19 mouse cellular contexts compared by ENCODE assay signal in the genomic region with DNA sequence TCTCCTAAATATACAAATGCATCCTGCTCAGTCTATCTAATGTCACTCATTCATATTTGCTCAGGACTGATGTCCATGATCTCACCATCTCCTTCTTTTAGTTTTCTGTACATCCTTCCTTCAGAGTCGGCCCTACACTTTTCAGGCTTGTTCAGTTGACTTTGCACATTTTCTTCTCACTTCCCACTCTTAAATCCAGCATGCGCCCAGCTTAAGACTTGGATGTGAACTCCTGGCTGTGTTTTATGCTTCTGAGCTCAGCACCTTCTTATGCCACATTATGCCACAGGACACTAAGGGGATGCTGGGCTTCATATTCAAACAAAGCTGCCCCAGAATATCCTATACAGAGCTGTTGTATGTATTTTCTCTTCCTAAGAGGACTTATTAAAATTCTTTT. TPM values are rescaled to one million over a fixed set of nuclear protein-coding genes. Genes with fewer than 3 reads are reported as not detected.
"Had no signal": no experiment of that assay in that cellular context is flagged by ENCODE, and none has a peak within 500 bp of the region (broad histone marks: within the 10 kb centered on the region; RNA-seq: fewer than 3 reads in every experiment).

No protein-coding gene starts in this region.

- H3K4me3 ChIP-seq: midbrain, embryonic 10.5 days; midbrain, embryonic 12.5 days; myocyte; neural tube, embryonic 13.5 days; neural tube, embryonic 15.5 days had no signal

- ATAC-seq: midbrain, embryonic 16.5 days had no signal

- DNase-seq: lung, adult 18-20 months; lung, embryonic 14.5 days; lung, postnatal 10 days; lung, postnatal 4 days; midbrain, embryonic 14.5 days; right cerebral cortex, postnatal 25 days; right cerebral cortex, postnatal 4 days; spleen, adult 18-20 months; thymus, adult 2 months; thymus, postnatal 25 days; thymus, postnatal 4 days had no signal

- H3K9ac ChIP-seq: lung, embryonic 14.5 days; midbrain, embryonic 12.5 days; neural tube, embryonic 13.5 days; neural tube, embryonic 15.5 days had no signal

- H3K9me3 ChIP-seq: midbrain, embryonic 10.5 days; midbrain, embryonic 12.5 days; neural tube, embryonic 13.5 days; neural tube, embryonic 15.5 days had no signal

- H3K4me1 ChIP-seq: midbrain, embryonic 10.5 days; midbrain, embryonic 12.5 days; neural tube, embryonic 13.5 days; neural tube, embryonic 15.5 days had no signal

- H3K27ac ChIP-seq: midbrain, embryonic 10.5 days; midbrain, embryonic 12.5 days; neural tube, embryonic 13.5 days; neural tube, embryonic 15.5 days had no signal

- H3K36me3 ChIP-seq: midbrain, embryonic 10.5 days; midbrain, embryonic 12.5 days; neural tube, embryonic 13.5 days; neural tube, embryonic 15.5 days had no signal

- H3K4me2 ChIP-seq: lung, embryonic 14.5 days; midbrain, embryonic 12.5 days; neural tube, embryonic 13.5 days; neural tube, embryonic 15.5 days had no signal

- H3K27me3 ChIP-seq: midbrain, embryonic 12.5 days; neural tube, embryonic 13.5 days; neural tube, embryonic 15.5 days had no signal

RNA-seq across cellular contexts. Expression of gene Syt1, which starts 36.2 kb away (rescaled TPM):
- total RNA-seq: megakaryocyte, adult 5-6 weeks; megakaryocyte-erythroid progenitor cell, adult 5-6 weeks had no signal
